Mouse (Mus musculus) small intestine, adult 2 months (tissue): Measurements from ENCODE around the gene Lrrc8c. TPM values are rescaled to one million over a fixed set of nuclear protein-coding genes. Genes with fewer than 3 reads are reported as not detected.

Experiments used
- H3K27ac ChIP-seq: fragments of 200-500 bp; 2 replicates; pipeline ENCODE4 v1.5.1; 2012; ENCODE audit warnings: low read depth, low read length, control low read depth, inconsistent platforms; ENCODE audit not compliant: insufficient read depth
- H3K27me3 ChIP-seq: fragments of 200-500 bp; 2 replicates; pipeline ENCODE4 v1.6.1; 2012; ENCODE audit warnings: mild to moderate bottlenecking, moderate library complexity, low read length, inconsistent platforms; ENCODE audit not compliant: control insufficient read depth, insufficient read depth
- H3K36me3 ChIP-seq: fragments of 200-500 bp; 2 replicates; pipeline ENCODE4 v1.6.1; 2012; ENCODE audit warnings: mild to moderate bottlenecking, low read length, control low read depth, inconsistent platforms; ENCODE audit not compliant: control insufficient read depth, insufficient read depth
- H3K4me1 ChIP-seq: fragments of 200-500 bp; 2 replicates; pipeline ENCODE4 v1.6.1; 2012; ENCODE audit warnings: low read length, inconsistent platforms, mixed read lengths; ENCODE audit not compliant: control insufficient read depth, insufficient read depth, insufficient read length
- H3K4me3 ChIP-seq: fragments of 200-500 bp; 2 replicates; pipeline ENCODE4 v1.5.1; 2012; ENCODE audit warnings: low read depth, mild to moderate bottlenecking, control low read depth, inconsistent platforms, low read length, moderate library complexity
- CTCF ChIP-seq: fragments of 200-500 bp; IDR thresholded peaks from 2 replicates; pipeline ENCODE4 v1.5.1; 2012; ENCODE audit warnings: low read depth, mild to moderate bottlenecking, control low read depth, inconsistent platforms, low read length, moderate library complexity, mixed read lengths; ENCODE audit not compliant: insufficient replicate concordance, insufficient read length; ENCODE audit errors: extremely low read depth
- POLR2A ChIP-seq: fragments of 200-500 bp; IDR thresholded peaks from 2 replicates; pipeline ENCODE4 v1.6.1; 2012; ENCODE audit warnings: low read depth, mild to moderate bottlenecking, control low read depth, inconsistent platforms, low read length, moderate library complexity
- WGBS: fragments of 180-500 bp; shearing (Covaris S2); methylation state at CpG from one replicate; pipeline ENCODE4 v1.1.7; 2018; 5-methylcytosine and 5-hydroxymethylcytosine counted together
- polyA plus RNA-seq: library from polyadenylated mRNA; depleted of rRNA; stranded (reverse); fragments of >200 nt; gene quantifications from 2 replicates; pipeline ENCODE4 v1.2.3, GENCODE M21; 2012

Gene Lrrc8c
- polyA plus RNA-seq, 1 experiment: 7.6 TPM

- WGBS: 86% methylated on average over 7 of the region's 7 CpGs
- H3K4me1 ChIP-seq: peaks cover 14% of the 10 kb centered on the region
- TF ChIP-seq CTCF (no peak), POLR2A (no peak)
These were observed 127.9 kb downstream of the Lrrc8c start for GRCm38 (mm10) chr5:105647094-105647493.

GRCm38 (mm10) chr5:105648648-105649287 is 129.6 kb downstream of the Lrrc8c start:
- Histone ChIP-seq H3K27me3 (no peaks in the 10 kb centered on the region), H3K4me3 (no peak overlapping the region), H3K36me3 (no peaks in the 10 kb centered on the region), H3K27ac (peak overlapping the region; percentile 80), H3K4me1 (peaks cover 14% of the 10 kb centered on the region)
- no peak for TF ChIP-seq POLR2A
- TF ChIP-seq CTCF: no peak
- WGBS: 44% methylated on average over 7 of the region's 7 CpGs

More at GRCm38 (mm10) chr5:105647094-105647493, 127.9 kb downstream of the Lrrc8c start:
- no peaks in the 10 kb centered on the region for H3K27me3 ChIP-seq
- no peak overlapping the region for H3K4me3 ChIP-seq
- no peaks in the 10 kb centered on the region for H3K36me3 ChIP-seq
- no peak overlapping the region for H3K27ac ChIP-seq

GRCm38 (mm10) chr5:105649514-105650001 is 130.4 kb downstream of the Lrrc8c start:
- peaks cover 14% of the 10 kb centered on the region for H3K4me1 ChIP-seq
- 86% methylated on average over 10 of the region's 10 CpGs for WGBS
- no peak for TF ChIP-seq CTCF

GRCm38 (mm10) chr5:105650728-105651479 is 131.7 kb downstream of the Lrrc8c start:
- TF ChIP-seq CTCF (no peak), POLR2A (no peak)
- Histone ChIP-seq H3K4me3 (peak overlapping the region; percentile 47), H3K27ac (peak overlapping the region; percentile 55), H3K36me3 (no peaks in the 10 kb centered on the region), H3K27me3 (no peaks in the 10 kb centered on the region), H3K4me1 (peaks cover 14% of the 10 kb centered on the region)
- WGBS: 55% methylated on average over 8 of the region's 8 CpGs

More at GRCm38 (mm10) chr5:105649514-105650001, 130.4 kb downstream of the Lrrc8c start:
- Histone ChIP-seq H3K27me3 (no peaks in the 10 kb centered on the region), H3K36me3 (no peaks in the 10 kb centered on the region), H3K27ac (peak overlapping the region; percentile 80), H3K4me3 (no peak overlapping the region)

- H3K4me1 ChIP-seq: peaks cover 14% of the 10 kb centered on the region
- TF ChIP-seq POLR2A: no peak
- TF ChIP-seq CTCF: no peak
- peak overlapping the region; percentile 55 for H3K27ac ChIP-seq
- H3K4me3 ChIP-seq: peak overlapping the region; percentile 47
- H3K36me3 ChIP-seq: no peaks in the 10 kb centered on the region
- WGBS: 52% methylated on average over 11 of the region's 11 CpGs
- no peaks in the 10 kb centered on the region for H3K27me3 ChIP-seq
These were observed 132.4 kb downstream of the Lrrc8c start for GRCm38 (mm10) chr5:105651561-105651991.

- Histone ChIP-seq H3K27ac (no peak overlapping the region), H3K4me1 (peaks cover 12% of the 10 kb centered on the region; the same call in 1 of the 2 replicates), H3K4me3 (no peak overlapping the region), H3K27me3 (no peaks in the 10 kb centered on the region), H3K36me3 (no peaks in the 10 kb centered on the region)
- peak; percentile 90; the same call in 1 of the 2 replicates for TF ChIP-seq CTCF
- TF ChIP-seq POLR2A: no peak
- 27% methylated on average over 15 of the region's 15 CpGs for WGBS
These were observed 135.3 kb downstream of the Lrrc8c start for GRCm38 (mm10) chr5:105654237-105655063.
